Mouse (Mus musculus): Measurements from ENCODE around the gene Eif2b3.

Gene Eif2b3

GRCm38 (mm10) chr4:117095551-117096452, 76.6 kb downstream of the Eif2b3 start, which contains the start of gene Ptch2:
Gene Ptch2 (plus strand): TSS chr4:117096075.
- no peak for DNase-seq

GRCm38 (mm10) chr4:117096666-117097065, 77.5 kb downstream of the Eif2b3 start:
- DNase-seq: no peak

- DNase-seq: no peak
Observed at GRCm38 (mm10) chr4:117097969-117098763, 79.0 kb downstream of the Eif2b3 start.

- DNase-seq: no peak
Observed at GRCm38 (mm10) chr4:117098764-117099036, 79.5 kb downstream of the Eif2b3 start.

- DNase-seq: no peak
Observed at GRCm38 (mm10) chr4:117100036-117100435, 80.8 kb downstream of the Eif2b3 start.

GRCm38 (mm10) chr4:117101218-117101617, 82.0 kb downstream of the Eif2b3 start:
- no peak for DNase-seq

- DNase-seq: no peak
Observed at GRCm38 (mm10) chr4:117104672-117105071, 85.5 kb downstream of the Eif2b3 start.

GRCm38 (mm10) chr4:117105127-117105526, 85.9 kb downstream of the Eif2b3 start:
- no peak for DNase-seq

GRCm38 (mm10) chr4:117107813-117108523, 88.8 kb downstream of the Eif2b3 start:
- no peak for DNase-seq

GRCm38 (mm10) chr4:117108524-117108849, 89.3 kb downstream of the Eif2b3 start:
- no peak for DNase-seq

GRCm38 (mm10) chr4:117109330-117109729, 90.1 kb downstream of the Eif2b3 start:
- DNase-seq: no peak

GRCm38 (mm10) chr4:117110249-117110648, 91.0 kb downstream of the Eif2b3 start:
- no peak for DNase-seq

GRCm38 (mm10) chr4:117110985-117111384, 91.8 kb downstream of the Eif2b3 start:
- DNase-seq: no peak

- no peak for DNase-seq
Observed at GRCm38 (mm10) chr4:117113237-117113636, 94.0 kb downstream of the Eif2b3 start.

- no peak for DNase-seq
Observed at GRCm38 (mm10) chr4:117115592-117115991, 96.4 kb downstream of the Eif2b3 start.

GRCm38 (mm10) chr4:117117931-117118330, 98.7 kb downstream of the Eif2b3 start:
- no peak for DNase-seq

GRCm38 (mm10) chr4:117119636-117120035, 100.4 kb downstream of the Eif2b3 start:
- DNase-seq: no peak

GRCm38 (mm10) chr4:117120052-117120444, 100.8 kb downstream of the Eif2b3 start:
- DNase-seq: no peak

- DNase-seq: peak; percentile 87
Observed at GRCm38 (mm10) chr4:117120445-117121414, 101.5 kb downstream of the Eif2b3 start.

GRCm38 (mm10) chr4:117122209-117122608, 103.0 kb downstream of the Eif2b3 start:
- no peak for DNase-seq

- no peak for DNase-seq
Observed at GRCm38 (mm10) chr4:117123546-117124217, 104.5 kb downstream of the Eif2b3 start.

GRCm38 (mm10) chr4:117124218-117124517, 105.0 kb downstream of the Eif2b3 start:
- DNase-seq: no peak

Data from cerebellum, adult 8-10 months (tissue).